Mouse (Mus musculus): ENCODE data around the gene Ssrp1. TPM values are rescaled to one million over a fixed set of nuclear protein-coding genes. Genes with fewer than 3 reads are reported as not detected.

Gene Ssrp1
- polyA plus RNA-seq, 1 experiment, result not detected

GRCm38 (mm10) chr2:85088716-85089646 is 51.9 kb downstream of the Ssrp1 start:
- WGBS, result 43% methylated on average over 11 of the region's 11 CpGs

GRCm38 (mm10) chr2:85091325-85091724 is 54.3 kb downstream of the Ssrp1 start:
- WGBS, result 90% methylated on average over 4 of the region's 4 CpGs
- TF ChIP-seq CTCF (IDR thresholded peaks at IDR 0.05; ENCODE audit: insufficient read depth, low read depth, low read length) (no peak), POLR2A (IDR thresholded peaks at IDR 0.05; ENCODE audit: insufficient read depth, low read depth, low read length) (no peak)
- no peak overlapping the region for H3K27ac ChIP-seq (ENCODE audit: insufficient read depth, low read depth, low read length)
- H3K4me3 ChIP-seq (ENCODE audit: insufficient read depth, low read depth, low read length), result no peak overlapping the region
- no peaks in the 10 kb centered on the region for H3K4me1 ChIP-seq (ENCODE audit: control insufficient read depth, insufficient read depth, low read length)

More at GRCm38 (mm10) chr2:85088716-85089646, 51.9 kb downstream of the Ssrp1 start:
- Histone ChIP-seq H3K4me1 (ENCODE audit: control insufficient read depth, insufficient read depth, low read length) (no peaks in the 10 kb centered on the region), H3K4me3 (ENCODE audit: insufficient read depth, low read depth, low read length) (no peak overlapping the region), H3K27ac (ENCODE audit: insufficient read depth, low read depth, low read length) (no peak overlapping the region)
- no peak for TF ChIP-seq POLR2A (IDR thresholded peaks at IDR 0.05; ENCODE audit: insufficient read depth, low read depth, low read length)
- TF ChIP-seq CTCF (IDR thresholded peaks at IDR 0.05; ENCODE audit: insufficient read depth, low read depth, low read length), result no peak

- Histone ChIP-seq H3K27ac (ENCODE audit: insufficient read depth, low read depth, low read length) (no peak overlapping the region), H3K4me1 (ENCODE audit: control insufficient read depth, insufficient read depth, low read length) (no peaks in the 10 kb centered on the region), H3K4me3 (ENCODE audit: insufficient read depth, low read depth, low read length) (no peak overlapping the region)
- no peak for TF ChIP-seq CTCF (IDR thresholded peaks at IDR 0.05; ENCODE audit: insufficient read depth, low read depth, low read length)
- TF ChIP-seq POLR2A (IDR thresholded peaks at IDR 0.05; ENCODE audit: insufficient read depth, low read depth, low read length), result no peak
- WGBS, result 100% methylated on average over 1 of the region's 1 CpGs
These were observed 56.3 kb downstream of the Ssrp1 start for GRCm38 (mm10) chr2:85093376-85093775.

- TF ChIP-seq CTCF (IDR thresholded peaks at IDR 0.05; ENCODE audit: insufficient read depth, low read depth, low read length) (no peak), POLR2A (IDR thresholded peaks at IDR 0.05; ENCODE audit: insufficient read depth, low read depth, low read length) (no peak)
- 48% methylated on average over 5 of the region's 5 CpGs for WGBS
- Histone ChIP-seq H3K4me3 (ENCODE audit: insufficient read depth, low read depth, low read length) (no peak overlapping the region), H3K4me1 (ENCODE audit: control insufficient read depth, insufficient read depth, low read length) (no peaks in the 10 kb centered on the region), H3K27ac (ENCODE audit: insufficient read depth, low read depth, low read length) (no peak overlapping the region)
These were observed 58.9 kb downstream of the Ssrp1 start for GRCm38 (mm10) chr2:85095906-85096305.

Other genes with a start within 250 kb of the Ssrp1 start
- not detected in 2 replicates for gene Ube2l6, start 238.4 kb upstream of the Ssrp1 start, polyA plus RNA-seq (2012; ENCODE audit: insufficient read depth, insufficient read length, low replicate concordance, missing spikeins)
- not detected in 2 replicates for gene Smtnl1, start 214.6 kb upstream of the Ssrp1 start, polyA plus RNA-seq (2012; ENCODE audit: insufficient read depth, insufficient read length, low replicate concordance, missing spikeins)
- not detected in 2 replicates for gene Timm10, start 210.2 kb upstream of the Ssrp1 start, polyA plus RNA-seq (2012; ENCODE audit: insufficient read depth, insufficient read length, low replicate concordance, missing spikeins)
- gene Slc43a1, start 198.4 kb upstream of the Ssrp1 start, polyA plus RNA-seq (2012; ENCODE audit: insufficient read depth, insufficient read length, low replicate concordance, missing spikeins), result not detected in 2 replicates
- not detected in 2 replicates for gene Rtn4rl2, start 150.5 kb upstream of the Ssrp1 start, polyA plus RNA-seq (2012; ENCODE audit: insufficient read depth, insufficient read length, low replicate concordance, missing spikeins)
- gene Slc43a3, start 100.7 kb upstream of the Ssrp1 start, polyA plus RNA-seq (2012; ENCODE audit: insufficient read depth, insufficient read length, low replicate concordance, missing spikeins), result not detected in 2 replicates
- gene Prg2, start 56.8 kb upstream of the Ssrp1 start, polyA plus RNA-seq (2012; ENCODE audit: insufficient read depth, insufficient read length, low replicate concordance, missing spikeins), result not detected in 2 replicates
- gene Prg3, start 49.0 kb upstream of the Ssrp1 start, polyA plus RNA-seq (2012; ENCODE audit: insufficient read depth, insufficient read length, low replicate concordance, missing spikeins), result not detected in 2 replicates
- not detected in 2 replicates for gene P2rx3, start 228 bp downstream of the Ssrp1 start, polyA plus RNA-seq (2012; ENCODE audit: insufficient read depth, insufficient read length, low replicate concordance, missing spikeins)
- not detected in 2 replicates for gene Tnks1bp1, start 10.8 kb downstream of the Ssrp1 start, polyA plus RNA-seq (2012; ENCODE audit: insufficient read depth, insufficient read length, low replicate concordance, missing spikeins)
- not detected in 2 replicates for gene Aplnr, start 99.0 kb downstream of the Ssrp1 start, polyA plus RNA-seq (2012; ENCODE audit: insufficient read depth, insufficient read length, low replicate concordance, missing spikeins)
- 119 TPM in 1 of 2 replicates, not detected in the other for gene Lrrc55, start 160.0 kb downstream of the Ssrp1 start, polyA plus RNA-seq (2012; ENCODE audit: insufficient read depth, insufficient read length, low replicate concordance, missing spikeins)